Mouse (Mus musculus) midbrain, postnatal 0 days (tissue): ENCODE results near the gene Cdk5r2. TPM values are rescaled to one million over a fixed set of nuclear protein-coding genes. Genes with fewer than 3 reads are reported as not detected.

ENCODE experiments used
- ATAC-seq: fragments of 200-750 bp; cut with Nextera tagmentation; 2 replicates; pipeline ENCODE4 v1.8.0; 2017; ENCODE audit warnings: moderate number of reproducible peaks, mild to moderate bottlenecking, moderate TSS enrichment, moderate library complexity; ENCODE audit not compliant: low FRiP score
- DNase-seq: peaks from one replicate; pipeline ENCODE4 v3.0.0-alpha.2; 2015; ENCODE audit warnings: low spot score
- H3K27ac ChIP-seq: fragments of 300-500 bp; sonication (generic); 2 replicates; pipeline ENCODE4 v1.5.1; 2014; ENCODE audit warnings: low read depth, mild to moderate bottlenecking, low read length, mixed read lengths
- H3K27me3 ChIP-seq: fragments of 300-500 bp; sonication (generic); 2 replicates; pipeline ENCODE4 v1.6.1; 2014; ENCODE audit warnings: low read length, control low read depth, mixed read lengths; ENCODE audit not compliant: insufficient read depth
- H3K36me3 ChIP-seq: fragments of 300-500 bp; sonication (generic); 2 replicates; pipeline ENCODE4 v1.6.1; 2014; ENCODE audit warnings: low read length, control low read depth, mixed read lengths; ENCODE audit not compliant: insufficient read depth
- H3K4me1 ChIP-seq: fragments of 300-500 bp; sonication (generic); 2 replicates; pipeline ENCODE4 v1.6.1; 2014; ENCODE audit warnings: mild to moderate bottlenecking, control low read depth, antibody characterized with exemption, low read length, mixed read lengths; ENCODE audit not compliant: insufficient read depth
- H3K4me2 ChIP-seq: fragments of 300-500 bp; sonication (generic); 2 replicates; pipeline ENCODE4 v1.6.1; 2014; ENCODE audit warnings: low read depth, mild to moderate bottlenecking, low read length, mixed read lengths; ENCODE audit not compliant: poor library complexity, severe bottlenecking
- H3K4me3 ChIP-seq: fragments of 300-500 bp; sonication (generic); 2 replicates; pipeline ENCODE4 v1.5.1; 2014; ENCODE audit warnings: low read depth, mild to moderate bottlenecking, low read length, moderate library complexity
- H3K9ac ChIP-seq: fragments of 300-500 bp; sonication (generic); replicated peaks from 2 replicates; pipeline ENCODE4 v1.6.1; 2014; ENCODE audit warnings: mild to moderate bottlenecking, low read length, moderate library complexity, mixed read lengths; ENCODE audit not compliant: poor library complexity, severe bottlenecking
- H3K9me3 ChIP-seq: fragments of 300-500 bp; sonication (generic); 2 replicates; pipeline ENCODE4 v1.6.1; 2016; ENCODE audit warnings: low read length, control low read depth
- CTCF ChIP-seq: IDR thresholded peaks from 2 replicates; pipeline ENCODE4 v1.5.1; 2016; ENCODE audit warnings: antibody characterized with exemption, mild to moderate bottlenecking
- WGBS: fragments of 180-500 bp; shearing (Covaris S2); extraction: QIAGEN DNeasy Blood & Tissue Kit; methylation state at CpG from one replicate; pipeline ENCODE4 v1.1.7; 2014; 5-methylcytosine and 5-hydroxymethylcytosine counted together
- polyA plus RNA-seq: library from polyadenylated mRNA; unstranded; fragments of >200 nt; fragmentation: Nextera tagmentation; extraction: Ambion mirVana; gene quantifications from 2 replicates; pipeline ENCODE4 v1.2.1, GENCODE M21; 2015
- total RNA-seq: library from RNA; depleted of rRNA; stranded (reverse); fragments of >200 nt; gene quantifications from 2 replicates; pipeline ENCODE4 v1.2.3, GENCODE M21; 2014

Cdk5r2 gene
- total and polyA plus RNA-seq, 2 experiments from 2014 or later = 17.8 to 70.2 TPM

DNA sequence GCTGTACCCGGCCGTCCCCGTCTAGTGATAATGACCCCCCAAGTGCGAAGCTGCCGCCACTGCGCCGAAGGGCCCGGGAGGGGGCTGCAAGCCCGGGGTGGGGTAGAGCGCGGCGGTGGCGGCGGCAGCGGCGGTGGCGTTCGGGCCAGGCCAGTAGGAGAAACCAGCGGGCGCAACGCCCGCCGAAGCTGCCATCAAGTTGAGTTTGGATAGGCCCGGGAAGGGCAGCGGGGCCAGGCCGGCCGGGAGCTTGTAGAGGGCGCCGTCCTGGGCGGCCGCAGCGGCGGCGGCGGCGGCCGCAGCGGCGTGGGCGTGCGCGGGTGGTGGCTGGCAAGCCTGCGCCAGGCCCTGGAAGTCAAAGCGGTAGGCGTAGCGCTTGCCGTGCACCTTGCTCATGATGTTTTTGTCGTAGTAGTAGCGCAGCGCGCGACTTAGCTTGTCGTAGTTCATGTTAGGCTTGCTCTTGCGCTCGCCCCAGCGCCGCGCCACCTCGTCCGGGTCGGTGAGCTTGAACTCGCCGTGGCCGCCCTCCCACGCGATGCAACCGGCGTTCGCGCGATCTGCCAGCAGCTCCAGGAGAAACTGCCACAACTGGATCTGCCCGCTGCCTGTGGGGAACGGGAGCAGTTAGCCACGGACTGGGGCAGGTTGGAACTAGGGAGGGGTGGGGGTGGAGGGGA is 27.5 kb downstream of the Cdk5r2 start:
- Histone ChIP-seq H3K9ac (0 out of 2 replicates have a peak overlapping the region, but pooled peaks have one; percentile 36), H3K4me1 (peaks cover 17% of the 10 kb centered on the region), H3K4me3 (peak overlapping the region; percentile 45), H3K36me3 (no peaks in the 10 kb centered on the region), H3K27me3 (peaks cover 57% of the 10 kb centered on the region), H3K4me2 (peak overlapping the region; percentile 81), H3K9me3 (no peaks in the 10 kb centered on the region), H3K27ac (no peak overlapping the region)
- ATAC-seq (no peak), DNase-seq (no peak)
- no peak for TF ChIP-seq CTCF
- WGBS = under 1% methylated on average over 65 of the region's 74 CpGs

DNA sequence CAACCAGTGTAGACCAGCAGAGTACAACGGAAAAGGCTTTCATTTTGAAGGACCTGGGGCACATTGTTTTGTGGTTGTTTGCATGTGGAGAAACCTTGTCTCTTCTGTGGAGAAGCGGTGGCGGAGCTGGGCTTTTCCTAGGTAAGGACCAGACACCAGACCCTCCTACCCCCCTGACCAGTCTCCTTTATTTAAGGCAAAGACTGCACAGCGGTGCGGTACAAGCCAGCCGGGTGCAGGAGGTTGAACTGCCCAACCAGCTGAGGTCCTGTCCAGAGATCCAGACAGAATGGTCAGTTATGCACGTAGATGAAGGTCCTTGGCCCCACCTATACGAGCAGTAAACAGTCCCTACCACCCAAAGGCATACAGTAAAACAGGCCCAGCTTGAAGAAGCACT is 28.1 kb downstream of the Cdk5r2 start:
- ATAC-seq = no peak

DNA sequence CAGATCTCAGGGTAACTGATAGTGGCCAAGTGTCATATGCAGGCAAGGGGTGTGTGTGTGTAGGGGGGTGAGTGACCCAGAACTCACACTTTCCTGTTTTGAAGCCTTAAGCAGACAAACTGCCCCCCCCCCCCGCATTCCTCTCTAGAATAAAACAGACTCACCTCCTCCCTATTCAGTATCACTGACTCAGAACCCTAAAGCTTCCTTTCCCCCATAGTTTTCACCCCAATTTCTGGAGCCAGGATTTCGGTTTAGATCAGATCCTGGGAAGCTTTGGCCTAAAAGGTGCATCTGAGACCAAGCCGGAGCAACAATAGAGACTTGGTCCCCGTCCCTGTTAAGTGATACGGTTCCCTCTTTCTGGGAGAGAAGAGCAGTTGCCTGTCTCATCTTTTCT is 28.7 kb downstream of the Cdk5r2 start:
- ATAC-seq (no peak), DNase-seq (no peak)
- H3K4me1 ChIP-seq = peaks cover 17% of the 10 kb centered on the region
- TF ChIP-seq CTCF = no peak
- H3K9me3 ChIP-seq = no peaks in the 10 kb centered on the region
- WGBS = 4% methylated on average over 5 of the region's 5 CpGs
- H3K27me3 ChIP-seq = peaks cover 65% of the 10 kb centered on the region
- no peaks in the 10 kb centered on the region for H3K36me3 ChIP-seq
- no peak overlapping the region for H3K4me3 ChIP-seq
- H3K27ac ChIP-seq = no peak overlapping the region
- no peak overlapping the region for H3K9ac ChIP-seq
- H3K4me2 ChIP-seq = no peak overlapping the region

More for the DNA sequence above, 28.1 kb downstream of the Cdk5r2 start:
- H3K27me3 ChIP-seq = peaks cover 62% of the 10 kb centered on the region
- H3K4me3 ChIP-seq = peak overlapping the region; percentile 45; the same call in 1 of the 2 replicates
- H3K4me1 ChIP-seq = peaks cover 17% of the 10 kb centered on the region
- no peak overlapping the region for H3K27ac ChIP-seq
- H3K4me2 ChIP-seq = peak overlapping the region; percentile 81
- no peak for TF ChIP-seq CTCF
- no peak for DNase-seq
- no peak overlapping the region for H3K9ac ChIP-seq
- no peaks in the 10 kb centered on the region for H3K36me3 ChIP-seq
- no peaks in the 10 kb centered on the region for H3K9me3 ChIP-seq
- WGBS = 2% methylated on average over 8 of the region's 8 CpGs

DNA sequence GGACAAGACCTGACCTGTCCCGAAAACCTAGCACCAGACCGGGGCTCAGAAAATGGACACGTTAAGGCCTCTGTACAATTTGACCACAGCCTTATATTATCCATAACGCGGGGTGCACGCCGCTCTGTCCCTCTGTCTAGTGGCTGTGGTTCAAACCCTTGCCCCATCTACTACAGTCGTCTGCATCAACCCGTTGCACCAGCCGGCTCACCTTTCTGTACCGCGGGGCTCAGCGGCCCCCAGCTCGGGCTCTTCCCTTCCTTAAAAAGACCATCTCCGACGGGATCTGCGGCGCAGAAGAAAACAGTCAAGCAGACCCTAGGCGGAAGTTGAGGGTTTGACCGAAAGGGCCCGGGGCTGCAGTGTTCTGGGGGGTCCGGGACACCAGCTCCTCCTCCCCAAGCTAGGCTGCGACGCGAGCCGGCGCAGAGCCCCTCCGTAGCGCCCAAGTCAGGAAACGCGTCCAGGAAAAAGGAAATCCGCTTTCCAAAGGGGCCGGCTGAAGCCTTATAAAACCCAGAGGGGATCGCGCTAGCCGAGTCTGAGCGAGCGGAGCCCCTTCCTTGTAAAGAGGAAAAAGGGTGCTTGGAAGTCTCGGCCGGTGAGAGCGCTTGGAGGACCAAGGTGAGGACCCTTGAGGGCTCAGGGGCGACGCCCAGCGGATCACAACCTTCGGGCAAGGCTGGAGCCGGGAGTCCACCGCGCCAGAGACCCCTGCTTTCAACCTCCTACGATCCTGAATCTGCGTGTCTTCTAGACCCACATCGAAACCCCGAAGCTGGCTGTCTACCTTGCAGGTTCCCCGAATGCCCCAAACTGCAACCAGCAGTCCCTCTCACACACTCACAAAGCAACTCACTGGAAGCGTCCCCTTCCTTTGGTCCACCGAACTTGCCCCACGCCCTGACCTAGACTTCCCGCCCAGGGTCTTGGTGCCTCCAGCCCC is 29.7 kb downstream of the Cdk5r2 start:
- H3K36me3 ChIP-seq = no peaks in the 10 kb centered on the region
- peaks cover 62% of the 10 kb centered on the region for H3K27me3 ChIP-seq
- no peaks in the 10 kb centered on the region for H3K9me3 ChIP-seq
- peaks cover 17% of the 10 kb centered on the region for H3K4me1 ChIP-seq
- peak overlapping the region; percentile 26; the same call in 1 of the 2 replicates for H3K4me3 ChIP-seq
- 2% methylated on average over 55 of the region's 57 CpGs for WGBS
- H3K9ac ChIP-seq = no peak overlapping the region
- H3K27ac ChIP-seq = no peak overlapping the region
- DNase-seq (no peak), ATAC-seq (no peak)
- no peak for TF ChIP-seq CTCF
- H3K4me2 ChIP-seq = peak overlapping the region; percentile 44

DNA sequence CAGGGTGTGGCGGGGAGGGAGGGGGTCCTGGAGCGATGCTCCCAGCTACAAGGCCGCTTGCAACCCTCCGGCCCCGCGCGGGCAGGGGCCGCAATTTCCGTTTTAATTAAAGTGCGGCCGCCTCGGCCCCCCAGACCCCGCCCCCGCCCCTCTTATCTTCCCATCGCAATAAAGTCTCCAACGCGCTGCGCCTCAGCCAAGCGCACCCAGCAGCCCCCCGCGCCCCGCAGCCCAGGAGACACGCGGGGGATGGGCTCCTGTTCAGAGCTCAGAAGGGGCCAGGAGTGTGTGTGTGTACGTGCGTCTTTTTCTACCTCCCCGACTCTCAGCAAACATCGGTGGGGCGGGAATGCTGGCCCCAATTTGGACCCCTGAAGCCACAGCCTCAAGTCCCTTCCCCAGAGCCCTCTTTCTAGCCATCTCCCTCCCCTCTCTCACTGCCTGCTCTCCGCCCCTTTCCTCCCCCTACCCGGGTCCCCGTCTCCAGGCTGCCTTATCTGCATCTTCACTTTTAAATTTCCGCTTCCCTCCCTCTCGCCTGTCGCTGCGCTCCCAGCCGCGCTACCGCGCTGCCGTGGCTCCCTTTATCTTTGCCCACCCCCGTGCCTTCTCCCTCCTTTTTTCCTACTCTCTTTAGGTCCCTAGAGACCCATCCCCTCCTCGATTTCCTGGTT is 30.8 kb downstream of the Cdk5r2 start, which contains the start of gene Fev:
Gene Fev, minus strand, starts transcription at position 51 of the 674 bp plus-strand sequence.
- Histone ChIP-seq H3K27ac (no peak within 1 kb of the TSS), H3K4me2 (peak within 1 kb of the TSS; percentile 44), H3K36me3 (no peaks in the 10 kb centered on the region), H3K9me3 (no peaks in the 10 kb centered on the region), H3K4me1 (peaks cover 17% of the 10 kb centered on the region), H3K27me3 (peaks cover 72% of the 10 kb centered on the region), H3K9ac (no peak within 1 kb of the TSS), H3K4me3 (peak within 1 kb of the TSS; percentile 26)
- ATAC-seq = peak; percentile 10; the same call in 1 of the 2 replicates
- WGBS = under 1% methylated on average over 40 of the region's 43 CpGs
- DNase-seq = no peak
- no peak for TF ChIP-seq CTCF
